Mouse (Mus musculus) cortical plate, adult 2 months (tissue): ENCODE data around the gene Auts2.

Experiments used
- CTCF ChIP-seq: fragments of 200-500 bp; IDR thresholded peaks from 2 replicates; pipeline ENCODE4 v1.5.1; 2011; ENCODE audit warnings: mild to moderate bottlenecking, control low read depth, low read length; ENCODE audit not compliant: insufficient read depth; ENCODE audit errors: extremely low read depth
- POLR2A ChIP-seq: fragments of 200-500 bp; IDR thresholded peaks from 2 replicates; pipeline ENCODE4 v1.6.1; 2011; ENCODE audit warnings: mild to moderate bottlenecking, low read length, control low read depth; ENCODE audit not compliant: insufficient read depth; ENCODE audit errors: extremely low read depth

DNA sequence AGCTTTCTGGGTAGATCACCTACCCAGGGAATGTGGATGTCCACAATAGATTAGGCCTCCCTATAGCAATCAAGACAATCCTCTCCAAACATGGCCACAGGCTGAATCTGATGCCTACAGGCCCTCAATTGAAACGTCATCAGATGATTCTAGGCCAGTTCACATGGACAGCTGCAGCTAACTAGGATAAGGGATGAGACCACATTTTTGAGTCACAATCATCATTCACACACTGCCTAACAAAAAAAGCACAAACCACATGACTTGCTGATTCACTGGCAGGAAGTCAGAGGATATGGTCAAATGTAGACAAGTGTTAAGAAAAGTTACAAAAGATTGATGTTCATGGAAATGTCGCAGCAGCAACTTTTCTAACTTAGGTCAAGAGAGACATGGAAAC, 581.3 kb downstream of the Auts2 start:
- TF ChIP-seq CTCF: no peak
- TF ChIP-seq POLR2A: no peak
